Mouse (Mus musculus): ENCODE measurements around the gene Asic2. TPM values are rescaled to one million over a fixed set of nuclear protein-coding genes. Genes with fewer than 3 reads are reported as not detected.

Asic2 gene
- total RNA-seq, 2 experiments from 2014 or later = 82.0 to 86.5 TPM

DNA sequence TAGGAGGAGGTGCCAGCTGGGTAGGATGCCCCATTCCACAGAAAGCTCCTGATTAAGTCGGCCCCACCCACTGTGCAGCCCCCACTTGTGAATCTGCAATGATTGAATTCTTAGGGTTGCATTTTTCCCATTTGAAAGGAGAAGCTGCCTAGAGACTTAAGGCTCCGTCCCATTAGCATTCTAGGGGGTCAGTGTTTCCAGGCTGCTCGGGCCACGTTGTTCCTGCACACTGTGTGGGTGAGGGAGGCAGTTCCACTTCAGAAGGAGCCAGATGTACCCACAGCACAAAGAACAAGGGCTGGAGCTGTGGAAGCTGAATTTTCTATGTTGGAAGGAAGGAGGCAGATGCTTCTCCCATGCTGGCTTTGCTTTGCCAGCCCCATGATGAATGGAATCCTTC, 833.1 kb downstream of the Asic2 start:
- intact Hi-C loops (cut with DNase I) = no loop called here
- DNase-seq (ENCODE audit: extremely low spot score in 1 of 2, low spot score in 2 of 2) = peak in 1 of 2 experiments; percentile 47

DNA sequence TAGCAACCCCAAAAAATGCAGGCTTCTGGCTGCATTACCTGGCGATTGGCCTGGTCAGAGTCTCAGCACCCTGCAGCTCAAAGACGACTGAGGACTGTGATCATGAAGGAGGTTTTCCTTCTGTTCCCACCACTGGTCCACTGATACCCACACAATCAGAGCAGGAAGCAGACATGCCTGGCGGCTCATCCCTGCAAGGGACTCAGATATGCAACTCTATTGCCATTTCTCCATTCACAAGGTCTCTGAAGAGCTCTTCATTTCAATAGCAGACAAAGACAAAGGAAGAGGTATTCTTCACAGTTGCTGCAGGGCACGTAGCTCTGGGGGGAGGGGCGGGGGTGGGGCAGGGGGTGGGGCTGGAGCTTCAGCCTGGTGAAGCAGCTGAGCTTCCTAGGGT, 834.3 kb downstream of the Asic2 start:
- intact Hi-C loops (cut with DNase I) = no loop called here
- DNase-seq (ENCODE audit: extremely low spot score in 1 of 2, low spot score in 2 of 2) = no peak

DNA sequence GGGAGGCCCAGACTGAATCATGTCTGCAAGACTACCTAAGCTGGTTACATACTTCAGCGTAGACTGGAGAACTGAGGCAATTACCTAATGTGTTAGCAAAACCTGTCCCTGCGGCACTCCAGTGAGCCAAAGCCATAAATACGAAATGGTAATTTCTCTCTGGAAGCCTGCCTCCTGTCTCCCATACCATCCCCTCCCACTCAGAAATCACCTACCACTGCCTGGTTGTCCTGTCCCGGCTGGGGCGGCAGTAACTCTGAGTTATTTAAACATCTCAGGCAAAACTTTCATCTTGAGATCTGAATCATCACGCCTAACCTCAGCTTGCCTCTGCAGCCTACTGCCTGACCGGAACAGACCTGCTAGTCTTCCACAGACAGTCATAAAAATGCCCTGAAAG, 835.6 kb downstream of the Asic2 start:
- DNase-seq (ENCODE audit: extremely low spot score in 1 of 2, low spot score in 2 of 2) = no peak
- intact Hi-C loops (cut with DNase I) = no loop called here

GRCm38 (mm10) chr11:81124363-81124762, 843.9 kb downstream of the Asic2 start:
- intact Hi-C loops (cut with DNase I) = no loop called here
- DNase-seq (ENCODE audit: extremely low spot score in 1 of 2, low spot score in 2 of 2) = no peak

DNA sequence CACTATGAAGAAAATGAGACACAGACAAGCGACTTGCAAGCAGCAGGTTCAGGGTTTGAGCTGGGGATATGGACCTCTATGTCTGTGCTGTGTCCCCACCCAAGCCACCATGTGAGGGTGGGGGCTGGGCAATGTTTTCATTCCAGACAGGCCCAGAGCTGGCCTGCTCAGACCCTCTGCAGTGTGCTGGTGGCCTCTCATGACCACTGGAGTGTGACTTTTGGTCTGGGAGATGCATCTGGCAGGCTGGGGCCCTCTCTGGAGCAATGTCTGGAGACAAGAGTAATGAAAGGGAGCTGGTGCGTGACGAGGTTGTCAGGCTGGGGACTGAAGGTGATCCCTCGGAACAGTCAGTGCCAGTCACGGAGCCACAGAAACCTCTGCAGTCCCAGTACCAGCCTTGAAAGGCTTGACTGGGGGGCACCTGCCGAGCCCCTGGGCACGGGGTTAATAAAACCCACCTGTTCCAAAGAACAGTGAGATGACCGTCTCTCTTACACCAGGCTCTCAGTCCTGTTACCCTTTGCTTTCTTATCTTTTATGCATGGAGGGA, 848.2 kb downstream of the Asic2 start:
- intact Hi-C loops (cut with DNase I) = no loop called here
- no peak for DNase-seq (ENCODE audit: extremely low spot score in 1 of 2, low spot score in 2 of 2)

DNA sequence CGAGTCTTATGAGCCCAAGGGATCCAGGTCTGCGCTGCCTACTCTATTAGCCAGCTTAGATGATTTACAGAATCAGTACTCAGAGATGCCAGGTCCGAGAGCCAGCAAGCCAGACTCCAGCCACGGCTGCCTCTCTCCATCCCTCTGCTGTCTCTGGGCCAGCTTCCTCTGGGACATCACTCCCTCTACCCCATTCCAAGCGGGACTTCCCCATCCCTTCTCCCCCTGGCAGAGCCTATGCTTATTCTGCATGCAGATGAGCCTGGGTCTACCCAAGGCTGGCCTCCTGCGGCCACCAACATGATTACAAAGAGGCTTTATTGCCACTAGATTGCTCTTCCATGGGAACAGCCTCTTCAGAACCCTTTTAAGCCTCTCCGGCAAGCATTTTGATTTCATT, 850.2 kb downstream of the Asic2 start:
- DNase-seq (ENCODE audit: extremely low spot score in 1 of 2, low spot score in 2 of 2) = peak in 1 of 2 experiments; percentile 26
- intact Hi-C loops (cut with DNase I) = no loop called here

DNA sequence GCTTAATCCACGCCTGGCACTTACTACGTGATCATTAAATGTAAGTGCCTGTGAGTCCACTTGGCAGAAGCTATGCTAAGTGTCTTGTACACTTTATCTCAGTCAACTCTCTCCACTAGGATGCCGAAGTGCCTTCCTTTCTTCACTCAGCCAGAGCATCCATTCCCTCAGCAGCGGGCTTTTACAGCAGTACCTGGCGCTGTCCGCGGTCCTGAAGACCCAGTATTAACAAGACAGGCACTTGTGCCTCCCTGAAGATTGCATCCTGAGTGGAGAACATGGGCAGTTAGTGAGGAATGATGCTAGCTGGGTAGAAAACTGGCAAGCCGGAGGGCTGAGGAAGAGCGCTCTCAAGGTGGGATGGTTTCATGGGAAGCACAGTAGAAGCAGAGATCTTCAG, 852.6 kb downstream of the Asic2 start:
- peak in 1 of 2 experiments; percentile 42 for DNase-seq (ENCODE audit: extremely low spot score in 1 of 2, low spot score in 2 of 2)
- intact Hi-C loops (cut with DNase I) = no loop called here

DNA sequence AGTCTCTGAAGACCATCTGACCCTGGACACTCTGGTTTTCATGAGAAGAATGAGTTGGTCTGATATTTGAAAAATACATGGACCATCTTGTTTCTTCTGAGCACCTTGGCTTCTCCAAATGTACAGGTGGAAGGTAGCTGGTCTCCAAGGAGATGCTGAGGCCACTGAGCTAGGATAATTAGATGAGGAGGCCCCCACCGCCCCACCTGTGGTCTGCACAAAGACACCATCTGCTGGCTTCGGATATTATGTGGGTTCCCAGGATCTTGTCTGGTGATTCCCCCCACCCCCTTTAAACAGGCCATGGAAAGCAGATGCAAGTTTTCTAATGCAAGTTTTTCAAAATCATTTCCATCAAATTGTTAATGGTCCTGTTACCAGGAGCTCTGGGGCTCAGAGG, 856.6 kb downstream of the Asic2 start:
- intact Hi-C loops (cut with DNase I) = no loop called here
- no peak for DNase-seq (ENCODE audit: extremely low spot score in 1 of 2, low spot score in 2 of 2)

GRCm38 (mm10) chr11:81110049-81110448, 858.2 kb downstream of the Asic2 start:
- no peak for DNase-seq (ENCODE audit: extremely low spot score in 1 of 2, low spot score in 2 of 2)
- intact Hi-C loops (cut with DNase I) = no loop called here

DNA sequence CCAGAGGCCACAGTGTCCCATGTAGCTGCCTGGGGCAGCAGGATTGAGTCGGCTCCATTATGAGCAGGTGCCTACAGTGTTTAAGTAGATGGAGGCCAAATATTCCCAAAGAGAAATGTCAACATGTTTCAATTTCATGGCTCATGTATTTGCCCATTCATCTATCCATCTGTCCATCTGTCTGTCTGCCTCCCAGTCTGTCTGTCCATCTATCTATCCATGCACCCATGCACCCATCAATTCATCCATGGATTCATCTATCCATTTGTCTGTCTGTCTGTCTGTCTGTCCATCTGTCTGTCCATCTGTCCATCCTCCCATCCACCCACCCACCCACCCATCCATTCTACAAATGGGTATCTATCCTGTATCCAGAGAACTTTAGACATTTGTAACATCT, 861.3 kb downstream of the Asic2 start:
- intact Hi-C loops (cut with DNase I) = no loop called here
- DNase-seq (ENCODE audit: extremely low spot score in 1 of 2, low spot score in 2 of 2) = no peak

DNA sequence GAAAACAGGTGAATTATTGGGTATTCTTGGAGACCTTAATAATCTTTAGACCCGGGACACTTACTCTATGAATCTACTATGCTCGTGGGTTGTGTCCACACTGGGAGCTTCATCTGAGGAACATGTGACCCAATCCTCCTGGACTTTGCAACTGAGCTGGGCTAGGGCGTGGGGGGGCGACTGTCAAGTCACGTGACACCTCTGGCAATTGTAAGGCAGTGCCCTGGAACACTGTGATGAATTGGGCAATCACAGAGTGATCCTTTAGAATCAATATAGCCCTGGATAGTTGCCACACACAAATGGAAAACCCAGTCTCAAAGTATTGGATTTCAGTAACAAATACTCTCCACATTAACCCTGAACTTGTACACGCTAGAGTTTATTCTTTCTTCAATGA, 867.4 kb downstream of the Asic2 start:
- no peak for DNase-seq (ENCODE audit: extremely low spot score in 1 of 2, low spot score in 2 of 2)

DNA sequence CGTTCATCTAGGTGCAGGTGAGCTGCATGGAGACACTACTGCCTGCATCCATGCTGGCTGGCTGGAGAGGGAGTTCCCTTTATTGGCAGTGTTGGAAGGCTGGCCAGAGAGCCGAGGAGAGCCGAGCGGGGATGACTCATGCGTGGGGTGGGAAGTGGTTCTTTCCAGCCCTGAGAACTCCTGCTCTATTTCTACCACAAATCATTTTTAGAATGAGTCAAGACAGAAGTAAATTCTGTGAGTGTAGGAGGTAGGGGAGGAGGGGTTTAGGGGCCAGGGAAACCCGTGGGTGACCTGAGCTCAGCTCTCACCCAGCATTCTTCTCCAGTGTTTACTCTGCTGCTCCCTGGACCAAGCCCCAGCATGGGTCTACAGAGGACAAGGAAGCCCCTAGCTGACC, 872.2 kb downstream of the Asic2 start:
- DNase-seq (ENCODE audit: extremely low spot score in 1 of 2, low spot score in 2 of 2) = peak; percentile 43 to 61
- intact Hi-C loops (cut with DNase I) = no loop called here

More for the DNA sequence above, 867.4 kb downstream of the Asic2 start:
- intact Hi-C loops (cut with DNase I) = no loop called here

DNA sequence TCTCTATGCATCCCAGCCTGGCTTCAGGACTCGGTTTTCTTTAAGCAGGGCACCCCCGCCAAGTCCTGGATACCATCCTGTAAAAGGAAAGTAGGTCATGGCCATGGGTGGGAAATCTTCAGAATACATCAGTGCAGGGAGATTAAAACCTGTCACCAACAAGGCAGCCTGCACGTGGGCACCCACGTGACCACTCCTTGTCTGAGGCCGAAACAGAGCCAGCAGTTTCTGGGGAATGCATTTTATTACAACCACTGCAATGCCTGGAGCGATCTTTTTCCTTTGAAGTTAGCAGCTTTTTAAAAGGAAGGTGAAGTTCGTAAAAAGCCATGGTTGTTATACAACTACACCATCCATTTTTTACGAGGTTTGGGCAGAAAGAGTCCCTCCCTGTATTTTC, 873.7 kb downstream of the Asic2 start:
- DNase-seq (ENCODE audit: extremely low spot score in 1 of 2, low spot score in 2 of 2) = peak; percentile 38 to 55
- intact Hi-C loops (cut with DNase I) = no loop called here

- no peak for DNase-seq (ENCODE audit: extremely low spot score in 1 of 2, low spot score in 2 of 2)
- intact Hi-C loops (cut with DNase I) = no loop called here
Measured at GRCm38 (mm10) chr11:81092161-81092560, 876.1 kb downstream of the Asic2 start.

- no peak for DNase-seq (ENCODE audit: extremely low spot score in 1 of 2, low spot score in 2 of 2)
- intact Hi-C loops (cut with DNase I) = no loop called here
Measured at GRCm38 (mm10) chr11:81083822-81084221, 884.4 kb downstream of the Asic2 start.

DNA sequence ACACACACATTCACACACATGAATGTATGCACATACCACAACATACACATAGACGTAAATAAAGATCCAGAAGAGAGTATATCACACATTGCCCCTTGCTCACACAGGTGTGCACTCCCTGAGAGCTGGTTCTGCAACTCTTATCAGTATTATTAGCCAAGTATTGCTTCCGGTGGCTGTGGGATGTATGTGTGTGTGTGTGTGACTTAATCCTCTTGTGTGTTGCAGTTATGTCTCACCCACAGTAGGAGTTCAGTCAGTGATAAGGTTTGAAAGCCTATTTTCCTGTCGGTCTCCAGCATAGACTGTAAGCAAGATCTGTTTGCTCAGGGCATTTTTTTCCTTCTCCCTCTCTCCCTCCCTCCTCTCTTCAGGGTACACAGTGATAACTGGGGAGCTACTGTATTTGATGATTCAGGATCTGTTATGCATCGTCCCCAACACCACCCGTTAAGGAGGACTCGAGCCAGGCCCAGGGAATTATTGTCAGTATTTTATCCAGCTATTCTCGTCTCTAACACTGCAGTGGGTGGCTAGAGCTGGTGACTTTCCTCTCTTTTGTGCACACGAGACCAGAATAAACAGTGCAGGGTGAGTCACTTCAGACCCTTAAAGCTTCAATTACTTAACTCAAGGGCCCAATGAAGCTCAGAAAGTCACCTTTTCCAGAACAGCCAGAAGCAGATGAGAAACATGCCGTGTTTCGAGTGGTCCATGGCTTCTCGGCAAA, 888.0 kb downstream of the Asic2 start:
- no peak for DNase-seq (ENCODE audit: extremely low spot score in 1 of 2, low spot score in 2 of 2)
- intact Hi-C loops (cut with DNase I) = no loop called here

DNA sequence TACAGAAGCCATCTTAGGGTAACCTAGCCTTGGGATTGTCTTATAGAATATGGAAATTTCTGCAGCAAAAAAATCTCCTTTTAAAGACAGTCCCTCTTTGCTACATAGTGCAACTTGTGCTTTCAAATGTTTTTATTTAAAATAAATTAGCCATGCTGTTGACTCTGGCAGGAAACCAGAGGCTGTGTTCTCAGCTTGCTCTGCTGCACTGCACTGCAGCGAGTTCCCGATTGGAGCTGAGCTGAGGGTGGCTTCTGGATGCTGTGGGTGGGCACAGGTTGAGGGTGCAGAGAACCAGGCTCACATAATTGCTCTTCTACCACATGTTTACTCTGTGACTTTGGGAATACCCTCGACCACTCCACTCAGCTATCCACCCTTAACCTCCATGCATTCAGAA, 889.0 kb downstream of the Asic2 start:
- intact Hi-C loops (cut with DNase I) = no loop called here
- DNase-seq (ENCODE audit: extremely low spot score in 1 of 2, low spot score in 2 of 2) = no peak

- DNase-seq (ENCODE audit: extremely low spot score in 1 of 2, low spot score in 2 of 2) = no peak
- intact Hi-C loops (cut with DNase I) = no loop called here
Measured at GRCm38 (mm10) chr11:81071836-81072235, 896.4 kb downstream of the Asic2 start.

- DNase-seq (ENCODE audit: extremely low spot score in 1 of 2, low spot score in 2 of 2) = no peak
- intact Hi-C loops (cut with DNase I) = no loop called here
Measured at GRCm38 (mm10) chr11:81065386-81065785, 902.9 kb downstream of the Asic2 start.

DNA sequence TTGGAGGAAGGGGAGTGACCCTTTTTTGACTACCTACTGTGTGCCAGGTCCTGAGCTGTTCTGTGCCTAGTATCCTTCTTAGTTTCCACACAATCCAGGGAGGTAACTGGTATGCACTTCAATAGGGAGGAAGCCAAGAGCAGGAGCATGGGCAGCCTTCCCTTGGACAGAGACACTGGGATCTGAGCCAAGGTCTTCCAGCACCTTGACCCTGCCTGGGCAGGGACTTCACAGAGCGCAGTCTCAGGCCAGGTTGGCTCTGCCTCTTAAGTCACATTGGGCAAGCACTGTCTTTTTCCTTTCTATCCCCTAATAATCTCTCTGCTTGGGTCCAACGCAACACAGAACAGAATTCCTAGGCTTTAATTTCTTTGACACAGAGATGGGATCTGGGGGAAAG, 904.3 kb downstream of the Asic2 start:
- no peak for DNase-seq (ENCODE audit: extremely low spot score in 1 of 2, low spot score in 2 of 2)
- intact Hi-C loops (cut with DNase I) = no loop called here

- no peak for DNase-seq (ENCODE audit: extremely low spot score in 1 of 2, low spot score in 2 of 2)
- intact Hi-C loops (cut with DNase I) = no loop called here
Measured at GRCm38 (mm10) chr11:81060077-81060476, 908.2 kb downstream of the Asic2 start.

Measured in left cerebral cortex, postnatal 10 days (tissue).